Mouse (Mus musculus) fibroblast of lung, adult 2 months (primary cell): ENCODE results near the gene Chd9.

ENCODE experiments used
- DNase-seq: peaks from one replicate; pipeline ENCODE4 v3.0.0-alpha.2; 2011; ENCODE audit warnings: low read depth

The Chd9 gene

GRCm38 (mm10) chr8:90828181-90828986 lies at the start of gene Chd9:
Gene Chd9 (plus strand): TSS chr8:90828352.
- peak; percentile 73 for DNase-seq

- no peak for DNase-seq
Measured at GRCm38 (mm10) chr8:90791616-90792015, 36.5 kb upstream of the Chd9 start.

GRCm38 (mm10) chr8:90793710-90794109 lies 34.4 kb upstream of the Chd9 start:
- peak; percentile 32 for DNase-seq

- peak; percentile 32 for DNase-seq
Measured at GRCm38 (mm10) chr8:90794990-90795861, 32.9 kb upstream of the Chd9 start.

DNA sequence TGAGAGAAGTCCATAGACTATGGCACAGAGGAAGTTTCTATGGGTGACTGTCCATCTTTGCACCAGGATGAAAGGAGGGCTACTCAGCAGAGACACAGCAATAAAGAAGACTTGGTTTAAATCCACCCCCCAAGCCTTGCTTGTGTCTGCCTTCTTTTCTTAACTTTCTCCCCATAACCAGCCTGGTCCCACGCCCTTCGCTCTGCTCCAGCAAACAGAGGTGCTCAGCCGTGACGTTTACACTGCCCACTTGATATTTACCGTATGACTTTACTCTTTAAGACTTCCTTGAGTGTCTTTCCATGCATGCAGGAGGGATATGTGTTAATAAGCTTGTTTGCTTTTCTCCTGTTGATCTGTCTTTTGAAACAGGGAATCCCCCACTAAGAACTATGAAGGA lies 28.7 kb upstream of the Chd9 start:
- DNase-seq = no peak

GRCm38 (mm10) chr8:90813602-90814320 lies 14.4 kb upstream of the Chd9 start:
- peak; percentile 73 for DNase-seq

DNA sequence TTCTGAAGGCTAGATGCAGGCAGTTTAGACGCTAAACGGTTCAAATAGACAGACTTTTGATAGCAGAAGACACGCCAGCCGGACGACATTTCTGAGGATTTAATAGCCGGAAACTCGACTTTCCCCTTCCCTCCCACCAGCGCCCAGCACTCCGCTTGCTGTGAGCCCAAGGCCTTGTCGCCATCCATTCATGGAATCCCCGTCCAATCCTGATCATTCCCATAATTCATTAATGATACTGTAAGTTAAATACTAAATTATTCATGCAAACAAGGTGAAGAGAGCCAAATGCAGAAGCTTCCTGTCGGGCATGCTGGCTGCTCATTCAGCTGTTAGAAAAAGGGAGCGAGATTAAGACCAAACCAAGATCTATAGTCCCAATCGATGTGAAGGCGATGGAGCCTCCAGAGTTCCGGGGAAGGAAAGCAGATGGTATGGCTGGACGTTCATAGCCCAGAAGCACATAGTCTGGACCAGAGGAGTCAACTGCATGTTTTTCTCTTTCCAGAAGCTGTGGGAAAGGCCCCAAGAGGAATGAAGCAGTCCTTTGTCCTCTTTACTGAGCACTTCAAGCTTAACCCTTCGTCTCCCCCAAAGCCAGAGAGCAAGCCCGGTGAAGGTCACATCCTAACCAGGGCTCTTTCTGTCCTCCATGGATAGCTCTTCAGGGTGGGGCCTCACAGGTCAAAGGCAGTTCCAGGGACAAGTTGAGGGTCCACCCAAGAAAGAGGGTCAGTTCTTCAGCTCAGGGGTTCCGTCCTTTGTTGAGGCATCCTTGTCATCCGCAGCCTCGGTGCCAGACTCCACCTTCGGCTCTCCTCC lies 11.9 kb upstream of the Chd9 start:
- no peak for DNase-seq

DNA sequence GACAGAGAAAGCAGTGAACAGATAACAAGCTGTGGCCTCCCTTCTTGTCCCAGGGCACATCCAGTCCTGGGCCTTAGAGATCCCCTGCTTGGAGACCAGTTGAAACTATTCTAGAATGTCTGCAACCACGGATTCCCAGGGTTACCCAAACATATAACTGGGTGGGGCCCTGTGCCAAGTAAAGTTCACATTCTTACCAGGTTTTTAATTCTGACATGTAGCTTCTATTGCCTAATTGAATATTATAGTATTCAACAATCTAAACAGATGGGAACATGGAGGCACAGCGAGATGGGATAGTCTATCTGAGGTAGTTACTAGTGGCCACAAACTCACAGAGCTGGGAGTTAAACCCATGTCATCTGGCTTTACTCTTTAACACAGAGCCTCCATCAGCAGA lies 10.9 kb upstream of the Chd9 start, which contains the start of gene Gm19935:
Gm19935 (minus strand) TSS at position 101 of the 400 bp plus-strand sequence.
- no peak for DNase-seq

GRCm38 (mm10) chr8:90819561-90820320 lies 8.4 kb upstream of the Chd9 start:
- DNase-seq = no peak

- DNase-seq = no peak
Measured at GRCm38 (mm10) chr8:90820321-90820696, 7.8 kb upstream of the Chd9 start.

DNA sequence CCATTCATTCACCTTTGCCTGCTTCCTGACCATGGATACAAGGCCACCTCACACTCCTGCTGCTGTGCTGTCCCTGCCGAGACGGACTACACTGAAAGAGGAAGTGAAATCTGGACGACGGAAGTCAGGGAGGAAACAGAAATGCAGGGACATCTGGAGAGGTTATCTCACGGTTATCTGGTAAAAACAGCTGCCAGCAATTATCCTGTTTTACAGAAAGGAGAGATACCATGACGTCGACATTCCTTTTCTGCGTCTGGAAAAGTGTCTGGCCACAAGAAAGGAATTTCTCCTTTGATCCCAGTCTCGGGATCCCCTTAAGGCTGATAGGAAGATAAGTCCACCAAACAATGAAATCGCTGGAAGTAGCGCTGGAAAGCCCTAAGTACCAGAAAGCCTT lies 5.7 kb upstream of the Chd9 start:
- no peak for DNase-seq

GRCm38 (mm10) chr8:90825459-90825871 lies 2.7 kb upstream of the Chd9 start:
- no peak for DNase-seq

- no peak for DNase-seq
Measured at GRCm38 (mm10) chr8:90828987-90829740, 1.0 kb downstream of the Chd9 start.

- no peak for DNase-seq
Measured at GRCm38 (mm10) chr8:90829825-90830224, 1.7 kb downstream of the Chd9 start.

DNA sequence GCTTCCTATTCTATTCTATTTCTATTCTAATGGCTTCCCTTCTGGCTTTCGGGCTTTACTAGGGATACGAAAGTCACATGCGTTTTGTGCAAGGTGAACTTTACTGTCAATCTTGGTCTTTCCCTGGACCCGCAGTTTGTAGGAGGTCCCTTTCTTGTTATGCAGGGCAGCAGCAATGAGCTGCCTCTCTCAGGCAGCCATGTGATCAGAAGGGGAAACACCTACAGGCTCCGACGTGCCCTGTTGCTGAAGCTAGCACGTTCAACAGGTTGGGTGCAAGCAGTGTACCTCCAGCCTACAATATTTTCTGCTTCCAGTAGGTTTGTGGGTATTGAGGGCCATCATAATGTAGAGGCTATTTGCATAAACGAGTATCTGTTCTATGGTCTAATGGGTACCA lies 2.8 kb downstream of the Chd9 start:
- no peak for DNase-seq

DNA sequence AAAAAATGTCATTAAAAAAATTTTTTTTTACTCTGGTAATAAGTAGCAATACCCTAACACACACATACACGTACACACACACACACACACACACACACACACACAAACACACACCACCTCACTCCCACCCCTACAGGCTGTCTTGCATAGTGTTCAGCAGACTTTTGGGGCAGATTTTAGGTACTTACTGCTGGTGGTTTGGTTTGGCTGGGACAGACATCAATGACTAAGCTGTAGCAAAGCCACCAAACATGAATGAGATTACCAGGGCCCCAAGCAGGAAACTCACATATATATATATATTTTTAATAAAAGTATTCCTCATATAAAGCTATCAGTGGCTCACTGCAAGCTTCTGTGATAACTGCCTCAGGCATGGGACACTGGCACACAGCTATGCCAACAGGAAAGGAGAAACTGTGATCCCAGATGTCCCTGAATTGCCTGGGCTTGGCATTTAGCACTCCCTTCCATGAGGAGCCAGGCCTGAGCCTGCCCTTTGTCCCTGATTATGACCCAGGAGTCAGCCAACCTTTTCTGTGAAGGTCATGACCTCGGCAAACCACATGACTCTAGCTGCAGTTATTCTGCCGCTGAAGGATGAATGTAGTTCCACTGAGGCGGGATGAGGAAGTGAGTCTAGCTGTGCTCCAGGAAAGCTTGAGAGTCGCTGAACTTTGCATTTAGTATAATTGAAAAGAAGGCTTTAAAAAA lies 4.6 kb downstream of the Chd9 start:
- no peak for DNase-seq

DNA sequence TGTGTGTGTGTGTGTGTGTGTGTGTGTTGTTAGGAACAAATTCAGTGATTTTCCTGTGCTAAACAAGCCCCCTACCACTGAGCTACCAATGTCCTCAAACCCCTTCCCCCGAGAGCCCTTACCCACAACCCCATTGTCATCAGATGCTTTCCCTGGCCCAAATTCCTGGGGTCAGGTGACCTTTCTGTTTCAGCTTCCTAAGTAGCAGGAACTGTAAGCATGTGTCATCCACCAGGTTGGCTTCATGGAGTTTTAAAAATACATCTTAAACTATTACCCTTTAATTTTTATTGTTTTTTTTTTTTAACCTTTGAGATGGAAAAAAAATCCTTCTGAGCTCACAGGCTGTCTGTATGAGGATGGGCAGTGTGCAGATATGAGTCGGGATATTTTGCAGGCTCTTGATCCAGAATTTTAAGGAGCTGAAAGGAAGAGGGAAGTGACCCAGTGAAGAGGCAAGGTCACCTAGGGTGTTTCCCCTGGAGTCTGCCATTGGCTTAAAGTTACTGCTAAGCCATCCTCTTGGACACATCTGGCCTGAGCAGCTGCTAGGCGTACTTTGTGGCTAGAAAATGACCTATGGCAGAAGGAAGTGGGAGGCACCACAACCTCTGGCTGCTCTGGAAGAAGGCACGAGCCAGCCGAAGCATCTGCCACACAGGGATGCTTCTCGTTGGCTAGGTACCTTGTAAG lies 5.6 kb downstream of the Chd9 start:
- DNase-seq = no peak

DNA sequence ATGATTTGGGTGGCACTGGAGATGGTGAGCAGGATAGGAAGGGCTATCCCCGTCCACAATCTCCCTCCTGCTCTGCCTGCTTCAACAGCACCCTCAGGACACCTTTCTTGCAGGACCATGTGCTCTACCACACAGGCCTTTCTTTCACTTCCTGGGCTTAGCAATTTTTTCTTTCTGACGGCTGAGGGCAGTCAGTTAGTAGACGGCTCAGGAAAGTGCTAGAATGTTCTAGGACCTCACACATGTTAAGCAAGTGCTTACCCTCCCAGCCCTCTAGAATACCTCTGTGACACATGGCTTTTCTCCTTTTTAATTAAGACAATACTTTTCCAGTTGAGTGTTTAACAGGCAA lies 6.1 kb downstream of the Chd9 start:
- no peak for DNase-seq

DNA sequence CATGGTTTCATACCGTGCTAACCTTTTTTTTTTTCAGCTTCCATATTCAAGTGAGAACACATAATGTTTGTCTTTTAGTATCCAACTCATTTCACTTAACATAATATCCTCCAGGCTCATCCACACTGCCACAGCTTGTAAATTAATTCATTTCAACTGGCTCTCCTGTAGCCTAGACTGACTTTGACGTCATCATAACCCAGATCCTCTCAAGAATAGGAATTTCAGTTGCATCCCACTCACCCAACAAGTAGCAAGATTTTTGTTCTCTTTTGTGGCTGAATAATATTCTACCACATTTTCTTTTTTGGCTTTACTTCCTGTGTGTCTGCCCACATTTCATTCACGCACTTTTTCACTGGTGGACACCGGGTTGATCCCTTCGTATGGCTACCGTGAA lies 9.3 kb downstream of the Chd9 start:
- no peak for DNase-seq
